Mouse (Mus musculus) ES-E14 (cell line): Measurements from ENCODE around the gene Pmepa1. TPM values are rescaled to one million over a fixed set of nuclear protein-coding genes. Genes with fewer than 3 reads are reported as not detected.

Experiments
- DNase-seq: peaks from one replicate; pipeline ENCODE4 v3.0.0-alpha.2; 2013; ENCODE audit warnings: low read depth, low spot score
- H3K27ac ChIP-seq: 2 replicates; pipeline ENCODE4 v1.5.1; 2012; ENCODE audit warnings: low read depth, mild to moderate bottlenecking, low read length, moderate library complexity, mixed read lengths; ENCODE audit not compliant: poor library complexity, insufficient read depth, severe bottlenecking
- H3K36me3 ChIP-seq: 2 replicates; pipeline ENCODE4 v1.6.1; 2012; ENCODE audit warnings: mild to moderate bottlenecking, low read length, moderate library complexity, mixed read lengths; ENCODE audit not compliant: control insufficient read depth, poor library complexity, insufficient read depth, severe bottlenecking
- H3K4me1 ChIP-seq, 2 experiments: fragments of 150-350 bp in 1 of 2; sonication (generic) in 1 of 2; 2 replicates each; pipeline ENCODE4 v1.6.1; 2012; ENCODE audit warnings: low read length in 2 of 2, mild to moderate bottlenecking in 1 of 2, mixed read lengths in 1 of 2; ENCODE audit not compliant: control insufficient read depth in 2 of 2, insufficient read depth in 2 of 2, poor library complexity in 1 of 2
- H3K4me3 ChIP-seq, 2 experiments: fragments of 150-350 bp in 1 of 2; sonication (generic) in 1 of 2; 2 replicates each; pipeline ENCODE4 v1.5.1; 2012; ENCODE audit warnings: low read length in 2 of 2, low read depth in 1 of 2, mild to moderate bottlenecking in 1 of 2, mixed read lengths in 1 of 2; ENCODE audit not compliant: insufficient read depth in 1 of 2, poor library complexity in 1 of 2, severe bottlenecking in 1 of 2
- H3K9ac ChIP-seq: 2 replicates; pipeline ENCODE4 v1.6.1; 2012; ENCODE audit warnings: low read depth, mild to moderate bottlenecking, low read length, mixed read lengths; ENCODE audit not compliant: poor library complexity, insufficient read depth, severe bottlenecking
- H3K9me3 ChIP-seq: fragments of 150-350 bp; sonication (generic); 2 replicates; pipeline ENCODE4 v1.6.1; 2012; ENCODE audit warnings: low read depth, mild to moderate bottlenecking, low read length; ENCODE audit not compliant: control insufficient read depth, insufficient read depth
- CHD2 ChIP-seq: IDR thresholded peaks from 2 replicates; pipeline ENCODE4 v1.6.1; 2014; ENCODE audit warnings: mild to moderate bottlenecking, low read depth, low read length, inconsistent platforms
- HCFC1 ChIP-seq: IDR thresholded peaks from 2 replicates; pipeline ENCODE4 v1.6.1; 2012; ENCODE audit warnings: low read length, inconsistent platforms, borderline replicate concordance; ENCODE audit not compliant: insufficient read depth
- MAFK ChIP-seq: IDR thresholded peaks from 2 replicates; pipeline ENCODE4 v1.6.1; 2014; ENCODE audit warnings: mild to moderate bottlenecking, low read depth, low read length, inconsistent platforms; ENCODE audit not compliant: insufficient read depth
- ZC3H11A ChIP-seq: IDR thresholded peaks from 2 replicates; pipeline ENCODE4 v1.6.1; 2012; ENCODE audit warnings: low read depth, mild to moderate bottlenecking, inconsistent platforms, low read length, borderline replicate concordance
- ZNF384 ChIP-seq: IDR thresholded peaks from 2 replicates; pipeline ENCODE4 v1.6.1; 2012; ENCODE audit warnings: low read depth, low read length, inconsistent platforms
- in situ Hi-C, 2 experiments: fragments of 600-800 bp; cut with MboI; formaldehyde crosslinking; loops; one replicate each; pipeline ENCODE4 v1.15.1; 2025; ENCODE audit warnings: low sequenced_read_pairs in 2 of 2, inconsistent platforms in 1 of 2; ENCODE audit not compliant: unreplicated experiment in 2 of 2
- total RNA-seq: library from RNA; depleted of rRNA; stranded (reverse); fragments of 300-350 nt; gene quantifications from 2 replicates; pipeline ENCODE4 v1.2.3, GENCODE M21; 2012

Gene Pmepa1
- total RNA-seq, 1 experiment = 20.3 TPM

DNA sequence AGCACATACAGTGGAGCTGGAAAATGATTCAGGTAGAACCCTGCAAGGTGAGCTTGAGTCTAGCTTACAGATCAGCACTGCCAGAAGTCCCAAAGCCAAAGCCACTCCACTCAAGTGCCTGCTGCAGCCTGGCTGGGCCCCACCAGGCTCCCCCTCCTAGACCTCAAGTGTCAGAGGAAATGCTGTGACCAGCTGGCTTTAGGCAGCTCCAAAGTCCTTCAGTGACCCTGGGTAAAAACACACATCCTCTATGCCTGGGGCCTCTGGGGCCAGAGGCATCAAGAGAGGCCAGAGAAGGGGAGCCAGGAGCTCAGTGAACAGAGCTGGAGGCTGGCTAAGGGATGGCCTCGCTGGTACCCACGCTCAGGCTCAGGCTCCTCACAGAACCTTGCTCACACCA is 25.9 kb downstream of the Pmepa1 start:
- Histone ChIP-seq H3K9me3 (no peaks in the 10 kb centered on the region), H3K27ac (no peak overlapping the region), H3K36me3 (no peaks in the 10 kb centered on the region), H3K9ac (no peak overlapping the region), H3K4me1 (peaks cover 20 to 61% of the 10 kb centered on the region in 2 experiments), H3K4me3 (no peak overlapping the region)
- in situ Hi-C loops = no loop called here
- TF ChIP-seq CHD2 (no peak), ZNF384 (no peak), ZC3H11A (no peak), HCFC1 (no peak)
- DNase-seq = no peak

DNA sequence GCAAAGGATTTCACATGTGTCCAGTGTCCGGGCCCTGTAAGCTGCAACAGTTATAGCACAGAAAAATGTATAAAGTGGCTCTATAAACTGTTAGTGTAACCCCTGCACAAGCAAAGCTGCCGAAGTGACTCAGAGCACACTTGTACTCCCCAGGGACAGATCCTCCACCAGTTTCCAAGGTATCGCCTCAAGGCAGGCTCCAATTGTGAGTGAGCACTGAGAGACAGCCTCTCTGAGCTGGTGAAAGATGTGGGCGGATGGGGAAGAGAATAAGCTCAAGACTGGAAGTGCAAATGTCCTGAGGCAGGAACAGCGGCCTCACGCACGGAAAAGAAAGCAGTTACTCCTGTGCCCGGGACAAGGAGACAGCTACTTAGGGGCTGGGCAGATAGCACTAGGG is 26.4 kb downstream of the Pmepa1 start:
- no peak overlapping the region for H3K4me3 ChIP-seq
- H3K9ac ChIP-seq = no peak overlapping the region
- no peak for DNase-seq
- in situ Hi-C loops = no loop called here
- H3K36me3 ChIP-seq = no peaks in the 10 kb centered on the region
- no peaks in the 10 kb centered on the region for H3K9me3 ChIP-seq
- peaks cover 20 to 59% of the 10 kb centered on the region in 2 experiments for H3K4me1 ChIP-seq
- H3K27ac ChIP-seq = no peak overlapping the region
- no peak for TF ChIP-seq MAFK
- TF ChIP-seq CHD2 = no peak

GRCm38 (mm10) chr2:173249386-173249785 is 26.9 kb downstream of the Pmepa1 start:
- in situ Hi-C loops = no loop called here
- no peak overlapping the region for H3K9ac ChIP-seq

DNA sequence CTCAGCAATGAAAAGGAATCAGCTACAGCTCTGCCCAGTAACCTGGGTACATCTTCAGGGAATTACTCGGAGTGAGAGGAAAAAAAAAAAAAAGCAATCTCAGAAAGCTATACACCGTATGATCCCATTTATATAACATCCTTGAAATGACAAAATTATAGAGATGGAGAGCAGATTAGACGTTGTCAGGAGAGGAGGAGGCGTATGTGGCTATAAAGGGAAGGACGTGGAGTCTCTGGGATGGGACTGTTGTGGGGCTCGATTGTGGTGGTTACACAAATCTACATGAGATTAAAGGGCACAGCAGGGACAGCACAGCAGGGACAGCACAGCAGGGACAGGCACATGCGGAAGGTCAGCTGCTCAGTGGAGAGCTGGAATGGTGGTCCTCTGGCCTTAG is 27.5 kb downstream of the Pmepa1 start:
- Histone ChIP-seq H3K4me1 (peaks cover 23 to 53% of the 10 kb centered on the region in 2 experiments), H3K9ac (no peak overlapping the region), H3K4me3 (no peak overlapping the region), H3K36me3 (no peaks in the 10 kb centered on the region), H3K9me3 (no peaks in the 10 kb centered on the region), H3K27ac (no peak overlapping the region)
- in situ Hi-C loops = no loop called here
- TF ChIP-seq CHD2 (no peak), MAFK (no peak), HCFC1 (no peak), ZNF384 (no peak), ZC3H11A (no peak)
- DNase-seq = no peak

More at GRCm38 (mm10) chr2:173249386-173249785, 26.9 kb downstream of the Pmepa1 start:
- Histone ChIP-seq H3K36me3 (no peaks in the 10 kb centered on the region), H3K27ac (no peak overlapping the region), H3K4me1 (peaks cover 21 to 54% of the 10 kb centered on the region in 2 experiments), H3K4me3 (no peak overlapping the region), H3K9me3 (no peaks in the 10 kb centered on the region)
- no peak for TF ChIP-seq ZNF384
- no peak for TF ChIP-seq HCFC1
- no peak for TF ChIP-seq ZC3H11A
- no peak for TF ChIP-seq CHD2
- TF ChIP-seq MAFK = no peak
- no peak for DNase-seq

GRCm38 (mm10) chr2:173247911-173248310 is 28.4 kb downstream of the Pmepa1 start:
- no peak overlapping the region for H3K4me3 ChIP-seq
- TF ChIP-seq ZC3H11A = no peak
- TF ChIP-seq HCFC1 = no peak
- TF ChIP-seq ZNF384 = no peak
- no peak for TF ChIP-seq CHD2
- no peak for TF ChIP-seq MAFK
- no peaks in the 10 kb centered on the region for H3K9me3 ChIP-seq
- no peak overlapping the region for H3K9ac ChIP-seq
- in situ Hi-C loops = no loop called here
- peak overlapping the region; percentile 52 for H3K27ac ChIP-seq
- H3K36me3 ChIP-seq = no peaks in the 10 kb centered on the region
- peaks cover 23 to 54% of the 10 kb centered on the region in 2 experiments for H3K4me1 ChIP-seq
- no peak for DNase-seq
